Mouse (Mus musculus): ENCODE measurements around the gene Mab21l3.
"Not testable (repeated sequence)": the region's sequence is repeated elsewhere in the genome, so short reads cannot be mapped to it uniquely, and the experiment has no call there.

Gene Mab21l3

GRCm38 (mm10) chr3:101842372-101843094, 6.2 kb downstream of the Mab21l3 start:
- no peak for DNase-seq (ENCODE audit: low spot score in 2 of 2)

- DNase-seq (ENCODE audit: low spot score in 2 of 2): no peak
Measured at GRCm38 (mm10) chr3:101839327-101839726, 9.4 kb downstream of the Mab21l3 start.

- no peak for DNase-seq (ENCODE audit: low spot score in 2 of 2)
Measured at GRCm38 (mm10) chr3:101836971-101837370, 11.8 kb downstream of the Mab21l3 start.

- DNase-seq (ENCODE audit: low spot score in 2 of 2): no peak
Measured at GRCm38 (mm10) chr3:101836532-101836931, 12.2 kb downstream of the Mab21l3 start.

- no peak for DNase-seq (ENCODE audit: low spot score in 2 of 2)
Measured at GRCm38 (mm10) chr3:101836045-101836444, 12.7 kb downstream of the Mab21l3 start.

GRCm38 (mm10) chr3:101831189-101831858, 17.4 kb downstream of the Mab21l3 start:
- DNase-seq (ENCODE audit: low spot score in 2 of 2): peak; percentile 67 to 68

- no peak for DNase-seq (ENCODE audit: low spot score in 2 of 2)
Measured at GRCm38 (mm10) chr3:101829881-101830616, 18.7 kb downstream of the Mab21l3 start.

- no peak for DNase-seq (ENCODE audit: low spot score in 2 of 2)
Measured at GRCm38 (mm10) chr3:101828595-101828994, 20.2 kb downstream of the Mab21l3 start.

- DNase-seq (ENCODE audit: low spot score in 2 of 2): peak; percentile 39 to 40
Measured at GRCm38 (mm10) chr3:101827220-101827715, 21.5 kb downstream of the Mab21l3 start.

- no peak for DNase-seq (ENCODE audit: low spot score in 2 of 2)
Measured at GRCm38 (mm10) chr3:101824338-101824737, 24.4 kb downstream of the Mab21l3 start.

- no peak for DNase-seq (ENCODE audit: low spot score in 2 of 2)
Measured at GRCm38 (mm10) chr3:101822052-101822451, 26.7 kb downstream of the Mab21l3 start.

- not testable (repeated sequence) for DNase-seq (ENCODE audit: low spot score in 2 of 2)
Measured at GRCm38 (mm10) chr3:101820708-101821107, 28.1 kb downstream of the Mab21l3 start.

GRCm38 (mm10) chr3:101816006-101816405, 32.8 kb downstream of the Mab21l3 start:
- DNase-seq (ENCODE audit: low spot score in 2 of 2): no peak

GRCm38 (mm10) chr3:101814790-101815189, 34.0 kb downstream of the Mab21l3 start:
- DNase-seq (ENCODE audit: low spot score in 2 of 2): no peak

- DNase-seq (ENCODE audit: low spot score in 2 of 2): peak; percentile 58 to 70
Measured at GRCm38 (mm10) chr3:101812341-101812962, 36.3 kb downstream of the Mab21l3 start.

- no peak for DNase-seq (ENCODE audit: low spot score in 2 of 2)
Measured at GRCm38 (mm10) chr3:101811931-101812330, 36.8 kb downstream of the Mab21l3 start.

GRCm38 (mm10) chr3:101807646-101808045, 41.1 kb downstream of the Mab21l3 start:
- no peak for DNase-seq (ENCODE audit: low spot score in 2 of 2)

- DNase-seq (ENCODE audit: low spot score in 2 of 2): no peak
Measured at GRCm38 (mm10) chr3:101806941-101807340, 41.8 kb downstream of the Mab21l3 start.

- DNase-seq (ENCODE audit: low spot score in 2 of 2): peak; percentile 76 to 90
Measured at GRCm38 (mm10) chr3:101806149-101806548, 42.6 kb downstream of the Mab21l3 start.

GRCm38 (mm10) chr3:101805562-101806004, 43.2 kb downstream of the Mab21l3 start:
- no peak for DNase-seq (ENCODE audit: low spot score in 2 of 2)

GRCm38 (mm10) chr3:101804971-101805561, 43.7 kb downstream of the Mab21l3 start:
- no peak for DNase-seq (ENCODE audit: low spot score in 2 of 2)

Data from thymus, postnatal 10 days (tissue).